Mouse (Mus musculus): ENCODE data around the gene Kif19a. TPM values are rescaled to one million over a fixed set of nuclear protein-coding genes. Genes with fewer than 3 reads are reported as not detected.

The Kif19a gene
- polyA plus RNA-seq, 1 experiment from 2014 or later: 2.2 TPM

- Histone ChIP-seq H3K9me3 (replicated peaks) (no peaks in the 10 kb centered on the region), H3K27ac (no peak overlapping the region), H3K4me3 (no peak overlapping the region), H3K9ac (no peak overlapping the region), H3K27me3 (no peaks in the 10 kb centered on the region), H3K36me3 (no peaks in the 10 kb centered on the region), H3K4me2 (replicated peaks) (no peak overlapping the region), H3K4me1 (peaks cover 17% of the 10 kb centered on the region)
- WGBS: 84% methylated on average over 11 of the region's 11 CpGs
- ATAC-seq (ENCODE audit: low FRiP score): no peak
Observed at GRCm38 (mm10) chr11:114814873-114815592, 49.8 kb downstream of the Kif19a start.

GRCm38 (mm10) chr11:114816934-114817333, 51.7 kb downstream of the Kif19a start:
- Histone ChIP-seq H3K4me2 (replicated peaks) (no peak overlapping the region), H3K9me3 (replicated peaks) (no peaks in the 10 kb centered on the region)
- WGBS: 88% methylated on average over 4 of the region's 4 CpGs

GRCm38 (mm10) chr11:114818185-114818584, 53.0 kb downstream of the Kif19a start:
- H3K4me2 ChIP-seq (replicated peaks): no peak overlapping the region
- H3K36me3 ChIP-seq: no peaks in the 10 kb centered on the region
- H3K27ac ChIP-seq: no peak overlapping the region
- no peaks in the 10 kb centered on the region; the same call in 1 of the 2 replicates for H3K27me3 ChIP-seq
- 93% methylated on average over 7 of the region's 7 CpGs for WGBS
- no peaks in the 10 kb centered on the region for H3K9me3 ChIP-seq (replicated peaks)
- peaks cover 17% of the 10 kb centered on the region for H3K4me1 ChIP-seq
- H3K4me3 ChIP-seq: no peak overlapping the region
- no peak overlapping the region for H3K9ac ChIP-seq
- no peak for ATAC-seq (ENCODE audit: low FRiP score)

More at GRCm38 (mm10) chr11:114816934-114817333, 51.7 kb downstream of the Kif19a start:
- Histone ChIP-seq H3K4me3 (no peak overlapping the region), H3K4me1 (peaks cover 13% of the 10 kb centered on the region), H3K9ac (no peak overlapping the region), H3K27me3 (no peaks in the 10 kb centered on the region; the same call in 1 of the 2 replicates), H3K27ac (no peak overlapping the region), H3K36me3 (no peaks in the 10 kb centered on the region)
- ATAC-seq (ENCODE audit: low FRiP score): no peak

GRCm38 (mm10) chr11:114819110-114819509, 53.9 kb downstream of the Kif19a start:
- Histone ChIP-seq H3K4me2 (replicated peaks) (no peak overlapping the region), H3K9me3 (replicated peaks) (no peaks in the 10 kb centered on the region), H3K9ac (no peak overlapping the region), H3K27ac (no peak overlapping the region), H3K4me3 (no peak overlapping the region), H3K27me3 (no peaks in the 10 kb centered on the region; the same call in 1 of the 2 replicates), H3K36me3 (no peaks in the 10 kb centered on the region), H3K4me1 (peaks cover 26% of the 10 kb centered on the region)
- no peak for ATAC-seq (ENCODE audit: low FRiP score)
- 11% methylated on average over 2 of the region's 2 CpGs for WGBS

GRCm38 (mm10) chr11:114820444-114820843, 55.3 kb downstream of the Kif19a start:
- Histone ChIP-seq H3K9me3 (replicated peaks) (no peaks in the 10 kb centered on the region), H3K9ac (no peak overlapping the region), H3K4me2 (replicated peaks) (no peak overlapping the region), H3K36me3 (no peaks in the 10 kb centered on the region), H3K4me3 (no peak overlapping the region), H3K27me3 (no peaks in the 10 kb centered on the region; the same call in 1 of the 2 replicates), H3K27ac (no peak overlapping the region), H3K4me1 (peaks cover 26% of the 10 kb centered on the region)
- 29% methylated on average over 3 of the region's 3 CpGs for WGBS
- no peak for ATAC-seq (ENCODE audit: low FRiP score)

GRCm38 (mm10) chr11:114821325-114821724, 56.1 kb downstream of the Kif19a start:
- Histone ChIP-seq H3K27ac (no peak overlapping the region), H3K4me1 (peaks cover 26% of the 10 kb centered on the region), H3K4me2 (replicated peaks) (no peak overlapping the region), H3K4me3 (no peak overlapping the region), H3K9ac (no peak overlapping the region), H3K36me3 (no peaks in the 10 kb centered on the region), H3K9me3 (replicated peaks) (no peaks in the 10 kb centered on the region), H3K27me3 (no peaks in the 10 kb centered on the region; the same call in 1 of the 2 replicates)
- 55% methylated on average over 1 of the region's 1 CpGs for WGBS
- no peak for ATAC-seq (ENCODE audit: low FRiP score)

- H3K9ac ChIP-seq: peak overlapping the region; percentile 32
- no peak for ATAC-seq (ENCODE audit: low FRiP score)
- H3K4me3 ChIP-seq: no peak overlapping the region
- no peaks in the 10 kb centered on the region for H3K36me3 ChIP-seq
- 44% methylated on average over 12 of the region's 12 CpGs for WGBS
- H3K9me3 ChIP-seq (replicated peaks): no peaks in the 10 kb centered on the region
- H3K4me1 ChIP-seq: peaks cover 26% of the 10 kb centered on the region
- no peak overlapping the region for H3K4me2 ChIP-seq (replicated peaks)
- H3K27ac ChIP-seq: peak overlapping the region; percentile 73
- H3K27me3 ChIP-seq: no peaks in the 10 kb centered on the region; the same call in 1 of the 2 replicates
Observed at GRCm38 (mm10) chr11:114822727-114823126, 57.5 kb downstream of the Kif19a start.

- 0 out of 2 replicates have a peak, but pooled peaks have one; percentile 46 for ATAC-seq (ENCODE audit: low FRiP score)
- 1% methylated on average over 11 of the region's 11 CpGs for WGBS
- H3K36me3 ChIP-seq: no peaks in the 10 kb centered on the region
Observed at GRCm38 (mm10) chr11:114823199-114823725, 58.1 kb downstream of the Kif19a start.

GRCm38 (mm10) chr11:114826686-114827085, 61.5 kb downstream of the Kif19a start:
- Histone ChIP-seq H3K27ac (no peak overlapping the region), H3K4me1 (peaks cover 36% of the 10 kb centered on the region), H3K36me3 (no peaks in the 10 kb centered on the region), H3K27me3 (no peaks in the 10 kb centered on the region; the same call in 1 of the 2 replicates), H3K4me3 (no peak overlapping the region), H3K4me2 (replicated peaks) (no peak overlapping the region), H3K9me3 (replicated peaks) (no peaks in the 10 kb centered on the region), H3K9ac (no peak overlapping the region)
- WGBS: 52% methylated on average over 5 of the region's 5 CpGs
- no peak for ATAC-seq (ENCODE audit: low FRiP score)

More at GRCm38 (mm10) chr11:114823199-114823725, 58.1 kb downstream of the Kif19a start:
- Histone ChIP-seq H3K9ac (peak overlapping the region; percentile 32; the same call in 1 of the 2 replicates), H3K27ac (peak overlapping the region; percentile 73), H3K4me3 (no peak overlapping the region), H3K4me2 (replicated peaks) (no peak overlapping the region), H3K9me3 (replicated peaks) (no peaks in the 10 kb centered on the region), H3K27me3 (no peaks in the 10 kb centered on the region; the same call in 1 of the 2 replicates), H3K4me1 (peaks cover 26% of the 10 kb centered on the region)

GRCm38 (mm10) chr11:114829499-114830432, 64.6 kb downstream of the Kif19a start:
- H3K27me3 ChIP-seq: no peaks in the 10 kb centered on the region
- peak overlapping the region; percentile 70 for H3K27ac ChIP-seq
- ATAC-seq (ENCODE audit: low FRiP score): peak; percentile 52; the same call in 1 of the 2 replicates
- WGBS: 10% methylated on average over 24 of the region's 24 CpGs
- no peaks in the 10 kb centered on the region for H3K36me3 ChIP-seq
- H3K4me1 ChIP-seq: peaks cover 18% of the 10 kb centered on the region
- peak overlapping the region; percentile 55 for H3K4me2 ChIP-seq (replicated peaks)
- peak overlapping the region; percentile 50 for H3K9ac ChIP-seq
- H3K9me3 ChIP-seq (replicated peaks): no peaks in the 10 kb centered on the region
- H3K4me3 ChIP-seq: peak overlapping the region; percentile 20

- H3K9me3 ChIP-seq (replicated peaks): no peaks in the 10 kb centered on the region
- H3K4me2 ChIP-seq (replicated peaks): peak overlapping the region; percentile 55
- peak overlapping the region; percentile 50 for H3K9ac ChIP-seq
- no peaks in the 10 kb centered on the region for H3K36me3 ChIP-seq
- H3K27me3 ChIP-seq: no peaks in the 10 kb centered on the region
- peaks cover 18% of the 10 kb centered on the region for H3K4me1 ChIP-seq
- peak overlapping the region; percentile 20; the same call in 1 of the 2 replicates for H3K4me3 ChIP-seq
- ATAC-seq (ENCODE audit: low FRiP score): no peak
- H3K27ac ChIP-seq: peak overlapping the region; percentile 70
- WGBS: 13% methylated on average over 8 of the region's 8 CpGs
Observed at GRCm38 (mm10) chr11:114830433-114830773, 65.2 kb downstream of the Kif19a start.

GRCm38 (mm10) chr11:114833166-114833565, 68.0 kb downstream of the Kif19a start:
- H3K36me3 ChIP-seq: no peaks in the 10 kb centered on the region
- WGBS: 69% methylated on average over 5 of the region's 5 CpGs
- no peaks in the 10 kb centered on the region for H3K9me3 ChIP-seq (replicated peaks)
- H3K27ac ChIP-seq: no peak overlapping the region
- H3K4me1 ChIP-seq: peaks cover 18% of the 10 kb centered on the region
- H3K4me2 ChIP-seq (replicated peaks): no peak overlapping the region
- ATAC-seq (ENCODE audit: low FRiP score): no peak
- no peak overlapping the region for H3K9ac ChIP-seq
- H3K27me3 ChIP-seq: no peaks in the 10 kb centered on the region
- H3K4me3 ChIP-seq: no peak overlapping the region

Measured in hindbrain, embryonic 12.5 days (tissue).